Mouse (Mus musculus): Measurements from ENCODE around the gene Smurf1.

The Smurf1 gene

DNA sequence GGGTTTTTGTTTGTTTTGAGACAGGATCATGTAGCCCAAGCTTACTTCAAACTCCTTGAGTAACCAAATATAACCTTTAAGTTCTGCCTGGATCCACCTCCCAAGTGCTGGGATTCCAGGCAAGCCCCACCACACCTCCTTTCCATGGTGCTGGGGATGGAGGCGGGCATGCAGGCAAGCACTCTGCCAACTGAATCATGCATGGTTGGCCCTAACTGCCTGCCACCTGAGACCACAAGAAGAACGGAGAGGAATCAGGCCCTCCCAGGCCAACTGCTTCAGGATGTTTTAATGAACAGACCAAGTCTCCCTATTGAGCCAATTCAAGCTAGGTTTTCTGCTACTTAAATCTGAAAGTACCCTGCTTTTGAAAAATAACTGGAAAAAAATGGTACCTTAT is 13.1 kb downstream of the Smurf1 start:
- no peak for DNase-seq

- DNase-seq: no peak
These were observed 15.1 kb downstream of the Smurf1 start for GRCm38 (mm10) chr5:144950428-144951051.

GRCm38 (mm10) chr5:144949856-144950255 is 15.8 kb downstream of the Smurf1 start:
- peak; percentile 51 for DNase-seq

- DNase-seq: peak; percentile 32
These were observed 17.2 kb downstream of the Smurf1 start for GRCm38 (mm10) chr5:144948422-144948821.

GRCm38 (mm10) chr5:144948002-144948401 is 17.6 kb downstream of the Smurf1 start:
- no peak for DNase-seq

- DNase-seq: no peak
These were observed 19.6 kb downstream of the Smurf1 start for GRCm38 (mm10) chr5:144946032-144946431.

DNA sequence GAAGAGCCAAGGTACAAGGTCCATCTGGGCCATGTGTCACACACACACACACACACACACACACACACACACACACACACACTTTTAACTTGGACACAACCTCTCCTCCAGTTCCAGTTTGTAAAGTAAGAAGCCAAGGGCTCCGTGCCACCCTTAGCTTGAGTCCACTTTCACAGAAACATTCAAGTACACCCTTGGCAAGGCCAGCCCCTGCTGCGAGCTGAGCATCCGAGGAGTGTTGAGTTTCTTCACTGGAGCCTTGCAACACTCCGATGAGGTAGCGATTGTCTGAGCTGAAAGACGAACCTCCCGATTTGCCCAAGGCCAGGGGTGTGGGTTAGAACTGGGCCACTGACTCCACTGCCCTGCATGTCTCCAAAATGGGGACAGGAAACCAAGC is 20.7 kb downstream of the Smurf1 start:
- no peak for DNase-seq

DNA sequence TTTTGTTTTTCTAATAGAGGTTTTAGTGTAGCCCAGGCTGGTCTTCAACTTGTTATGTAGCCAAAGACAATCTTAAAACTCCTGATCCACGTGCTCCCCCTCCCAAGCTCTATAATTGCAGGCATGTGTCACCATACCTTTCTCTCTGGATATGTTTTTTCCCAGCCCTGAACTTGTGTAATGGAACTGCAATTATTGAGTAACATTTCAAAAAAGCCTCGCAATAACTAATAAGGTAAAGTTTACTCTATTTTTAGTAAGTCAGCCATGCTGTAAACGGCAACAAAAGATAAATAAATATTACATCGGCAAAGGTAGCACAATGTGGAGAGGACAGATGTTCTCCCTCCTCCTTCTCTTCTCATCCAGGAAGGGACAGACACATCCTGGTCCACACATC is 21.3 kb downstream of the Smurf1 start:
- DNase-seq: no peak

DNA sequence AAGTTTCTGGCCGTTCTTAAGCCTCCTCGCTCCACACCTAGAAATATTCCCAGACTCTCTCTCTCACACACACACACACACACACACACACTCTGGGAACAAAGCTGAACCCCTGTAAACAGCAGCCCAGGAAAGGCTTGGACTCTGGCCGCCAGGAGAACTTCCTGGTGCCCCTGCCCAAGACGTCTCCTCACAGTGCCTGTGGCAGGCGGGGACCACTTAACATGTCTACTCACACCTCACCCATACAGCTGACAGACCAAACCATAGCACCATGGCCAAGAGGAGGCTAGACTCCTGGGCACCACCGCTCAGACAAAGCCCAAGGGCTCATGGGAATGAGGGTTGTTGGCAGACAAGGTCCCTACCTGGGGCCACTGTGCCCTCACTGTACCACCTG is 22.3 kb downstream of the Smurf1 start:
- DNase-seq: no peak

- DNase-seq: no peak
These were observed 23.2 kb downstream of the Smurf1 start for GRCm38 (mm10) chr5:144942431-144942830.

DNA sequence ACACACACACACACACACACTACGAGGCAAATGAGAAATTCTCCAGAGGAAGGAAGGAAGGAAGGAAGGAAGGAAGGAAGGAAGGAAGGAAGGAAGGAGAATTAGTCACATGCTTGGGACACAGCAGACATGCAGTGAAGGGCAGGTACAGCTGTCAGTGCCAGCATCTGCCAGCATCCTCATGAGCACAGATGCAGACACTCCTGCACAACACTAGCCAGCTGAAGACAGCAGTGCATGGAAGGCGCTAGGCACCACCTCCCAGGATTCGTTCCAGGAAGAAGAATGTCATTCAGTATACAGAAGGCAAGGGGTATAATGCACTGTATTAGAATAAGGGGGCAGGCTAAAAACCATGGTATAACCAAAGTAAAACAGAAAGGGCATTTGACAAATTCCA is 24.7 kb downstream of the Smurf1 start:
- DNase-seq: no peak

- no peak for DNase-seq
These were observed 28.3 kb downstream of the Smurf1 start for GRCm38 (mm10) chr5:144937304-144937703.

DNA sequence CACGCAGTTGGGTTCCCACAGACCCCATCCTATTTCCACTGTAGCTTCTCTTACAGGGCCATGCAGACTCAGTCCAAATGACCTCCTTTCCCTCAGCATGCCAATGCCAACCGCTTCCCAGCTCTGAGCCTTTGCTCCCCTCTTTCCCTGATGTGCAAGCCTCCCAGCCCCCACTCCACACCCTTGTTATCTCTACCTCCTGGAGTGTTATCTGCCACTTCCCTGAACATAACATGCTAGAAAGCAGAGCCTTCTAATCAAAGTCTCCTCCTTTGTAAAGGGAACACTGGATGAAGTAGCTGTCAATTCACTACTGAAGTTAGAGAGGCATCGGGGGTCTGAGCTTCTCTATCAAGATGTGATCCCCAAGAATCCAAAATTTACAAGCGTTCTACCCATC is 32.2 kb downstream of the Smurf1 start:
- no peak for DNase-seq

GRCm38 (mm10) chr5:144931841-144932240 is 33.8 kb downstream of the Smurf1 start:
- DNase-seq: no peak

- DNase-seq: peak; percentile 54
These were observed 36.6 kb downstream of the Smurf1 start for GRCm38 (mm10) chr5:144928856-144929713.

DNA sequence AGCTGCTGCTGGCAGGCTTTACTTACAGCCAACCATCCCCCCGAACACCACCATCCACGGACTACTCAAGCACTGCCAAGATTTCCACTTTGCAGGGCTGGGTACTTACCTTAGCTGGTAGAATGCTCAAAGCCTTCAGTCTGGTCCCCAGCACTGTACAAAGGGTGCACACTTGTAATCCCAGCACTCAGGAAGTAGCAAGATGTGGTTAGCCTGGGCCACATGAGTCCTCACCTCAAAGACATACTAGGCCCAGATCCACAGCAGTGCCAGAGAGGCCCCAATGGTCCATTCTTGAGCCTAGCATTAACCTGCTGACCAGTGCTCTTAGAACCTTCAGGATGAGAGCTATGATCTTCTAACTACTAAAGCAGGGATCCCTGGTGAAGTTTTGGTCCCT is 39.4 kb downstream of the Smurf1 start:
- no peak for DNase-seq

GRCm38 (mm10) chr5:144923351-144923750 is 42.3 kb downstream of the Smurf1 start:
- DNase-seq: no peak

DNA sequence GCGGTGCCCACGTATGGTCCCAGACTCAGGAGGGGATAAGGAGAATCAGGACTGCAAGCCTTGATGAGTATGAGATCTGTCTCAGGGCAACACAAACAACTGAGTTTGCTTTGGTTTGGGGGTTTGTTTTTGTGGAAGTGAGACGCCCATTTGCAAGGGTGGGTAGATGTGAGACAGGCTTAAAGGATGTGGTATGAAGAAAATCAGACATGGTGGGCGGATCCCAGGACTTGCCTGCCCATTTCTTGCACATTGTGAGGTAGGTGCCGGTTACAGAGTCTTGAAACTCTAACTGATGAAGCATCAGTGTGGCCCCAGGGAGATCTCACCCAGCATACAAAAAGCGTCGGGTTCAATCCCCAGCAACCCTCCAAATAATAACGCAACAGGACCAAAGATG is 45.9 kb downstream of the Smurf1 start:
- no peak for DNase-seq

DNA sequence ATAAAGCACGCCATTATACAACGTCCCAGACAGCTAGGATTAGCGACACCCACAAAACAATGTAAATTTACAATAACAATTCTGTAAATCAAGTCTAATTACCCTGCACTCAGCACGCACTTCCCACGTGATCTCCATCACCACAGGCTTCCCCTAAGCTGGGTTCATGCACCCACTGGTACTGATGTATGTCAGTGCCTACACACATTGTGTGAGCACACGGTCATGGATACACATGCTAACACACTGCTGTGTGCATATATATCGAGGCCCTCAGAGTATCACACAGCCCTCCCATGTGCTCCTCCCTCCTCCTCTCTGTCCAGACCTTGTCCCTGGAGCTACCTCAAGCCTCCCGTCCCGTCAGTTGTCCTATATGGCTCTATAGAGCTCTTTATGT is 46.5 kb downstream of the Smurf1 start:
- DNase-seq: no peak

DNA sequence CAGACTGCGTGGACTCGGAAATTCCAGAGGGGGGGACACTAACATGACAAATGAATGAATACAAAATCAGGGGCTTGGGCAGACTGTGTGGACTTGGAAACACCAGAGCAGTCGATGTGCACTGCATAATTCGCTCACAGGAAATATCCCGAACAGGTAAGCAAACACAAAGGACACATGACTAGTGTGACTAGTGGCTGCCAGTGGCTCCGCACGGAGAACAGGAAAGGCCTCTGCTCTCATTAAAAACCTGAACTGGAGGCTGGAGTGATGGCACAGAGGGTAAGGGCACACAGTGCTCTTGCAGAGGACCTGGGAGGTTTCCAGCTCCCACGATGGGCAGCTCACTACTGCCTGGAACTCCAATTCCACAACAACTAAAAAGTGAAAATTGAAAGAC is 47.4 kb downstream of the Smurf1 start:
- DNase-seq: no peak

GRCm38 (mm10) chr5:144917172-144917571 is 48.5 kb downstream of the Smurf1 start:
- no peak for DNase-seq

- no peak for DNase-seq
These were observed 49.8 kb downstream of the Smurf1 start for GRCm38 (mm10) chr5:144915828-144916227.

DNA sequence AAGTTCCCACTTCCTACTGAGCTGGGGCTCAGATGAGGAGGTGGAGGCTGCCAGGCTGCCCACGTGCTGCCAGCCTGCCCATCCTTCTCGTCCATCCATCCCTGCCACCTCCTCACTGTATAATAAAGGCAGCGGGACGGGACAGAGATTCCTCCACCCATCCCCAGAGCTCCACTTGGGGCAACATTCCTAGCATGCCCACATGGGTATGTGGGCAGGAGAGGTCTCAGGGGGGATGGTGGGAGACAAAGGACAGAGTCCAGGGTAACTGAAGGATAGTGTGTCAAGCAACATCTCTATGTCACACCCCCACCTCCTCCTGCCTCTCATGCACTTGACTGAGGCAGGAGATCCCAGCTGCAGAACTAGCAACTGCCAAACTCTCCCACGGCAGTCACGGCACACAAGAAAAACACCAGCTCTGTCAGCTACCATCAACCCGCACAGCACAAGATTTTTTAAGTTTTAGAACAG is 51.2 kb downstream of the Smurf1 start:
- peak; percentile 53 for DNase-seq

DNA sequence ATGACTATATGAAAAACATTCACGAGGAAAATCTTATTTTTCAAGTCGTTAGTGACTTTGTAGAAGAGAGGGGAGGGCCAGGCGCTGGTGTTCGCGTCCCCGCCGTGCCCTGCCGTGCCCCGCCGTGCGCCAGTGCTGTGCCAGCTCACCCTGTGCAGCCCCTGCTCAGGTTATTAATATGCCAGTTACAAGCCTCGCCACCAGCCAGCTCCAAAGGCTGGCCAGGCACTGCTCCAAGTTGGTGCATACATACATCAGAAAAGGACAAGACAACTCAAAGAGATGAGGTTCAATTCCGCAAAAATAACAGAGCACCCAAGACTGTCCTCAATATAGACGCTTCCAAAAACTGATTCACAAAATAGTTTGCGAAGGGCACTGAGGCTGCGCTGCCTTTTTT is 51.7 kb downstream of the Smurf1 start:
- DNase-seq: no peak

Data from kidney, postnatal 10 days (tissue).